Mouse (Mus musculus): Measurements from ENCODE around the gene Prodh2. TPM values are rescaled to one million over a fixed set of nuclear protein-coding genes. Genes with fewer than 3 reads are reported as not detected.

Prodh2 gene
- polyA plus RNA-seq, 1 experiment, result 0.05 TPM

GRCm38 (mm10) chr7:30552102-30553020 is 58.9 kb downstream of the Prodh2 start, which contains the start of the genes Hspb6 and Proser3:
Gene Hspb6, plus strand, starts transcription at chr7:30552178.
Gene Proser3, minus strand, starts transcription at chr7:30552299.
- peak; percentile 23; the same call in 1 of the 2 replicates for TF ChIP-seq POLR2A (IDR thresholded peaks at IDR 0.05; ENCODE audit: borderline replicate concordance, extremely low read depth, insufficient read depth, insufficient read length, poor library complexity, severe bottlenecking)
- TF ChIP-seq CTCF (IDR thresholded peaks at IDR 0.05; ENCODE audit: borderline replicate concordance, extremely low read depth, insufficient read depth, insufficient read length), result no peak
- DNase-seq (ENCODE audit: low read depth), result peak; percentile 100

DNA sequence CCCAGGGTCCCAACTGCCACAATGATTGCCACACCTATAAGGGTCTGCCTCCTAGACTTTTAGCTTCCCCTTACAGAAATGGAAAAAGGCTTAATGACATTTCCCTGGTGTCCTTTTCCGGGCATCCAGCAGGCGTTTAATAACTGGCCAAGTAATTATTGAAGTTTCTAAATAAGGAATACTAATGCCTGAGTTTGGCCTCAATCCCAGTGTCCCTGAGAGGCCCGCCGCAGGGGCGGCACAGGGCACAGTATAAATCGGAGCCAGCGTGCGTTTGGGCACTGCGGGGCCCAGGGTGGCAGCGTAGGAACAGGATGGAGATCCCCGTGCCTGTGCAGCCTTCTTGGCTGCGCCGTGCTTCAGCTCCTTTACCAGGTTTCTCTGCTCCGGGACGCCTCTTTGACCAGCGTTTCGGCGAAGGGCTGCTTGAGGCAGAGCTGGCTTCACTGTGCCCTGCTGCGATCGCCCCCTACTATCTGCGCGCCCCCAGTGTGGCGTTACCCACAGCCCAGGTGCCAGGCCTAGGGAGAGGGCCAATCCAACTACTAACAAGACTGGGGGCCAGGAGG is 59.7 kb downstream of the Prodh2 start:
- peak; percentile 65 for DNase-seq (ENCODE audit: low read depth)
- TF ChIP-seq CTCF (IDR thresholded peaks at IDR 0.05; ENCODE audit: borderline replicate concordance, extremely low read depth, insufficient read depth, insufficient read length), result no peak
- TF ChIP-seq POLR2A (IDR thresholded peaks at IDR 0.05; ENCODE audit: borderline replicate concordance, extremely low read depth, insufficient read depth, insufficient read length, poor library complexity, severe bottlenecking), result no peak

DNA sequence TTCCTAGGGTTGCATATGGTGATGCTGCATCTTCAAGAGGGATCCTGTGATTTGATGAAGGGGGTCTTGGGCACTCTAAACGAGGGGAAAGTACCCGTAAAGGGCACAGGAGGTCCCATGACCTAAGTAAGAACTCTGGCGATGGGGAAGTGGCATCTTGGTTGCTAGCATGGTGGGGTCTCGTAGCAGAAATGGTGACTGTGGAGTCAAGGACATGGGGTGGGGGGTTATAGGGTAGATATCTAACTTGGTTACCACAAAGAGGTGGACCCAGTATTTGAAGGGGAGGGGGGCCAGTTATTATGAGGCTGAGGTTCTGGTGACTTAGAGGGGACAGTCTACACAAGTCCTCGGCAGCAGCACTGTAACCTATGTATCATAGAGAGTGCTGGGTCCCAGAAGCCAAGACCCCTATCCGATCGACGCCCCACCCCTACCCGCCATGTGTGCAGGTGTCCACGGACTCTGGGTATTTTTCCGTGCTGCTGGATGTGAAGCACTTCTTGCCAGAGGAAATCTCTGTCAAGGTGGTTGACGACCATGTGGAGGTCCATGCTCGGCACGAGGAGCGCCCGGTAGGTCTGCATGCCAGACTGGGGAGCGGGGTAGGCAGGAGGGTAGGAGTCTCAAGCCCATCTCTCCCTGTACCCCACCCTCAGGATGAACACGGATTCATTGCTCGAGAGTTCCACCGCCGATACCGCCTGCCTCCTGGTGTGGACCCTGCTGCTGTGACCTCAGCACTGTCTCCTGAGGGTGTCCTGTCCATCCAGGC is 60.6 kb downstream of the Prodh2 start:
- TF ChIP-seq POLR2A (IDR thresholded peaks at IDR 0.05; ENCODE audit: borderline replicate concordance, extremely low read depth, insufficient read depth, insufficient read length, poor library complexity, severe bottlenecking), result no peak
- no peak for DNase-seq (ENCODE audit: low read depth)

GRCm38 (mm10) chr7:30556894-30557536 is 63.6 kb downstream of the Prodh2 start:
- peak; percentile 35; the same call in 1 of the 2 replicates for TF ChIP-seq CTCF (IDR thresholded peaks at IDR 0.05; ENCODE audit: borderline replicate concordance, extremely low read depth, insufficient read depth, insufficient read length)
- TF ChIP-seq POLR2A (IDR thresholded peaks at IDR 0.05; ENCODE audit: borderline replicate concordance, extremely low read depth, insufficient read depth, insufficient read length, poor library complexity, severe bottlenecking), result no peak
- DNase-seq (ENCODE audit: low read depth), result no peak

DNA sequence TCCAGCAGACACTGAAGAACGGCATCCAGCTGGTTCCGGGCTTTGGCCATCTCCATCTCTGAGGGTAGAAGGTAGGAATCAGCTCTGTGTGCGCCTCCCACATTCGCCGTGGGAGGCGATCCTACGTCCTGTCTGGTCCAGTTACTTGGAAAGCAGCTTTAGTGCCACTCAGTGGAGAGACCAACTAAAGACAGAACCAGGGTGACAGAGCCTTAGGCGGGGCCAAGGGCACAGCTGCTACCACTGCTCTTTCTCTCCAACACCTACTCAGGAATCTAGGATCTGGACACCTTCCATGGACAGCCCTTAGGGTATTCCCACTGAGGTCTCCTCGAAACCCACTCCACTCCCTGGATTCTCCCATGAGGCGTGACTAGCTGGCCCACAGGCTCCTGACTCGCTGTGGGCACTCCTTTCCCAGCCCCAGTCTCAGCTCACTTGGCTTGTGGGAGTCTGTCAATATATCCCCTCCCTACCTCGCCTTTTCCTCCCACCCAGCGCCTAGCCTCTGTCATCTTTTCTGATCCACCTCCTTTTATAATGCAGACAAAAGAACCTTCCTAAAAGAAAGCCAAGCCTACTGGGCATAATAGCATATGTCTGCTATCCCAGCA is 64.6 kb downstream of the Prodh2 start:
- DNase-seq (ENCODE audit: low read depth), result no peak
- no peak for TF ChIP-seq POLR2A (IDR thresholded peaks at IDR 0.05; ENCODE audit: borderline replicate concordance, extremely low read depth, insufficient read depth, insufficient read length, poor library complexity, severe bottlenecking)

DNA sequence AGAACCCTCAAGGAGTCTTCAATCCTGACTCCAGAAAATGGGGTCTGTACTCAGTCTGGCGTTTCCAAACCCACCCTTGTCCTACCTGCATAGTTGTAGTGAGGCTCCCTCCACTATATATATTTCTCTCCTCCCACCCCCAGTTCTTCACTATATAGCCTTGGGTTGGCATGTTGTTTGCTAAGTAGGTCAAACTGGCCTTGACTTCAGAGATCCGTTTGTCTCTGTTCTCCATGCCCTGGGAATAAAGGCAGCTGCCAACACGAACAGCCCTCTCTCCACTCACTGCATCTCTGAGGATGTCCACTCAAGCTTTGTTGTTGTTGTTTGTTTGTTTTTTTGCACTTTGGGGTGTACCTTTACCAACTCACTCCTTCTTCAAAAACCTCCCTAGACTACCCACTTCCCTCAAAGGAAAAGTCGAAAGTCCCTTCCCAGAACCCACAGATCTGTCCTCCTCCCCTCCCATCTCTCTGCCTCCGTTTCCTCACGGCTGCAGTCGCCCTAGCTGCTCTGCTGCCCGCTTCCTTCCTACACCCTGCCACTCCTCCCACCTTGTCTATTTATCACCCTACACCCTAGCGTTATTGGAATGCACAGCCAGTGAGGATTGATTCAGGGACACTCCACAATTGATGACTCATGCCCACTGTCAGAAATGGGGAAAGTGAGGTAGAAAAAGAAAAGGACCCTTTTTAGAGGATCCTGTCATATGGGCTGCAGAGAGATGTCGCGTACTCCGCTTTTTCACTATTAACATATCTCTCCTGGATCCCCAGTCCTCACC is 65.4 kb downstream of the Prodh2 start:
- no peak for DNase-seq (ENCODE audit: low read depth)
- no peak for TF ChIP-seq CTCF (IDR thresholded peaks at IDR 0.05; ENCODE audit: borderline replicate concordance, extremely low read depth, insufficient read depth, insufficient read length)
- no peak for TF ChIP-seq POLR2A (IDR thresholded peaks at IDR 0.05; ENCODE audit: borderline replicate concordance, extremely low read depth, insufficient read depth, insufficient read length, poor library complexity, severe bottlenecking)

GRCm38 (mm10) chr7:30559443-30559954 is 66.1 kb downstream of the Prodh2 start, which contains the start of gene Lin37:
Gene Lin37, minus strand, starts transcription at chr7:30559838.
- TF ChIP-seq POLR2A (IDR thresholded peaks at IDR 0.05; ENCODE audit: borderline replicate concordance, extremely low read depth, insufficient read depth, insufficient read length, poor library complexity, severe bottlenecking) (peak; percentile 63; the same call in 1 of the 2 replicates), CTCF (IDR thresholded peaks at IDR 0.05; ENCODE audit: borderline replicate concordance, extremely low read depth, insufficient read depth, insufficient read length) (no peak)
- peak; percentile 100 for DNase-seq (ENCODE audit: low read depth)

- no peak for TF ChIP-seq POLR2A (IDR thresholded peaks at IDR 0.05; ENCODE audit: borderline replicate concordance, extremely low read depth, insufficient read depth, insufficient read length, poor library complexity, severe bottlenecking)
- TF ChIP-seq CTCF (IDR thresholded peaks at IDR 0.05; ENCODE audit: borderline replicate concordance, extremely low read depth, insufficient read depth, insufficient read length), result no peak
- no peak for DNase-seq (ENCODE audit: low read depth)
Observed at GRCm38 (mm10) chr7:30560296-30560695, 66.9 kb downstream of the Prodh2 start.

GRCm38 (mm10) chr7:30562526-30563116 is 69.2 kb downstream of the Prodh2 start:
- DNase-seq (ENCODE audit: low read depth), result no peak
- TF ChIP-seq CTCF (IDR thresholded peaks at IDR 0.05; ENCODE audit: borderline replicate concordance, extremely low read depth, insufficient read depth, insufficient read length) (no peak), POLR2A (IDR thresholded peaks at IDR 0.05; ENCODE audit: borderline replicate concordance, extremely low read depth, insufficient read depth, insufficient read length, poor library complexity, severe bottlenecking) (no peak)

Other genes starting within 250 kb of the Prodh2 start
- 0.11 and 0.12 TPM in 2 replicates for gene Thap8, start 213.5 kb upstream of the Prodh2 start, polyA plus RNA-seq (2012; rRNA removed)
- 15.2 and 26.2 TPM in 2 replicates for gene Wdr62, start 213.2 kb upstream of the Prodh2 start, polyA plus RNA-seq (2012; rRNA removed)
- gene Clip3, start 201.9 kb upstream of the Prodh2 start, polyA plus RNA-seq (2012; rRNA removed), result 233 and 314 TPM in 2 replicates
- gene Alkbh6, start 184.9 kb upstream of the Prodh2 start, polyA plus RNA-seq (2012; rRNA removed), result 131 and 198 TPM in 2 replicates
- gene Syne4, start 178.8 kb upstream of the Prodh2 start, polyA plus RNA-seq (2012; rRNA removed), result 28.5 and 36.3 TPM in 2 replicates
- 0.36 and 0.37 TPM in 2 replicates for gene E130208F15Rik, start 171.9 kb upstream of the Prodh2 start, polyA plus RNA-seq (2012; rRNA removed)
- 17.6 and 24.7 TPM in 2 replicates for gene Sdhaf1, start 169.7 kb upstream of the Prodh2 start, polyA plus RNA-seq (2012; rRNA removed)
- 29.1 and 39.2 TPM in 2 replicates for gene Lrfn3, start 130.8 kb upstream of the Prodh2 start, polyA plus RNA-seq (2012; rRNA removed)
- gene Tyrobp, start 79.9 kb upstream of the Prodh2 start, polyA plus RNA-seq (2012; rRNA removed), result 21.7 and 27.8 TPM in 2 replicates
- 0.90 and 1.4 TPM in 2 replicates for gene Hcst, start 73.8 kb upstream of the Prodh2 start, polyA plus RNA-seq (2012; rRNA removed)
- 2.3 and 3.6 TPM in 2 replicates for gene Nfkbid, start 71.9 kb upstream of the Prodh2 start, polyA plus RNA-seq (2012; rRNA removed)
- gene Aplp1, start 48.1 kb upstream of the Prodh2 start, polyA plus RNA-seq (2012; rRNA removed), result 571 and 616 TPM in 2 replicates
- 0.85 and 3.3 TPM in 2 replicates for gene Kirrel2, start 35.9 kb upstream of the Prodh2 start, polyA plus RNA-seq (2012; rRNA removed)
- 1.2 and 3.2 TPM in 2 replicates for gene Nphs1, start 35.3 kb upstream of the Prodh2 start, polyA plus RNA-seq (2012; rRNA removed)
- gene Arhgap33, start 41.4 kb downstream of the Prodh2 start, polyA plus RNA-seq (2012; rRNA removed), result 241 and 276 TPM in 2 replicates
- gene Hspb6, start 58.6 kb downstream of the Prodh2 start, polyA plus RNA-seq (2012; rRNA removed), result 8.4 and 8.7 TPM in 2 replicates
- gene Proser3, start 58.7 kb downstream of the Prodh2 start, polyA plus RNA-seq (2012; rRNA removed), result 24.1 and 27.9 TPM in 2 replicates
- gene Lin37, start 66.2 kb downstream of the Prodh2 start, polyA plus RNA-seq (2012; rRNA removed), result 45.1 and 53.9 TPM in 2 replicates
- 69.3 and 95.4 TPM in 2 replicates for gene U2af1l4, start 69.7 kb downstream of the Prodh2 start, polyA plus RNA-seq (2012; rRNA removed)
- gene Gm49396, start 69.7 kb downstream of the Prodh2 start, polyA plus RNA-seq (2012; rRNA removed), result 4.9 and 8.7 TPM in 2 replicates
- 102 and 154 TPM in 2 replicates for gene Psenen, start 70.0 kb downstream of the Prodh2 start, polyA plus RNA-seq (2012; rRNA removed)
- 6.5 and 8.7 TPM in 2 replicates for gene Igflr1, start 71.8 kb downstream of the Prodh2 start, polyA plus RNA-seq (2012; rRNA removed)
- 69.7 and 72.2 TPM in 2 replicates for gene Kmt2b, start 95.1 kb downstream of the Prodh2 start, polyA plus RNA-seq (2012; rRNA removed)
- gene Zbtb32, start 105.3 kb downstream of the Prodh2 start, polyA plus RNA-seq (2012; rRNA removed), result 0.37 and 0.47 TPM in 2 replicates
- 2.7 and 3.9 TPM in 2 replicates for gene Upk1a, start 119.2 kb downstream of the Prodh2 start, polyA plus RNA-seq (2012; rRNA removed)
- 823 and 962 TPM in 2 replicates for gene Cox6b1, start 132.5 kb downstream of the Prodh2 start, polyA plus RNA-seq (2012; rRNA removed)
- gene Etv2, start 142.2 kb downstream of the Prodh2 start, polyA plus RNA-seq (2012; rRNA removed), result not detected in 2 replicates
- gene Rbm42, start 156.7 kb downstream of the Prodh2 start, polyA plus RNA-seq (2012; rRNA removed), result 91.6 and 103 TPM in 2 replicates
- 21.9 and 36.6 TPM in 2 replicates for gene Haus5, start 171.4 kb downstream of the Prodh2 start, polyA plus RNA-seq (2012; rRNA removed)
- not detected in 2 replicates for gene Pmis2, start 178.0 kb downstream of the Prodh2 start, polyA plus RNA-seq (2012; rRNA removed)
- gene 2200002J24Rik, start 205.3 kb downstream of the Prodh2 start, polyA plus RNA-seq (2012; rRNA removed), result 0.32 TPM in 1 of 2 replicates, not detected in the other
- 1.7 and 2.4 TPM in 2 replicates for gene Atp4a, start 218.6 kb downstream of the Prodh2 start, polyA plus RNA-seq (2012; rRNA removed)
- 187 and 251 TPM in 2 replicates for gene Tmem147, start 235.9 kb downstream of the Prodh2 start, polyA plus RNA-seq (2012; rRNA removed)

Measured in brain, embryonic 14.5 days (tissue).